Mouse (Mus musculus) intestine, embryonic 15.5 days (tissue): ENCODE measurements around the gene Kank3. TPM values are rescaled to one million over a fixed set of nuclear protein-coding genes. Genes with fewer than 3 reads are reported as not detected.
A peak's percentile ranks its signal among the peaks of the same experiment; 100 is the strongest.

ENCODE experiments used
- ATAC-seq: fragments of 200-750 bp; cut with Nextera tagmentation; 2 replicates; pipeline ENCODE4 v1.8.0; 2017; ENCODE audit warnings: moderate TSS enrichment, moderate library complexity
- H3K27ac ChIP-seq: fragments of 300-500 bp; sonication (generic); 2 replicates; pipeline ENCODE4 v1.5.1; 2015; ENCODE audit warnings: mild to moderate bottlenecking, inconsistent platforms
- H3K27me3 ChIP-seq: fragments of 300-500 bp; sonication (generic); replicated peaks from 2 replicates; pipeline ENCODE4 v1.6.1; 2015; ENCODE audit warnings: inconsistent platforms
- H3K36me3 ChIP-seq: fragments of 300-500 bp; sonication (generic); 2 replicates; pipeline ENCODE4 v1.6.1; 2015; ENCODE audit warnings: inconsistent platforms
- H3K4me1 ChIP-seq: fragments of 300-500 bp; sonication (generic); replicated peaks from 2 replicates; pipeline ENCODE4 v1.6.1; 2015; ENCODE audit warnings: inconsistent platforms
- H3K4me2 ChIP-seq: fragments of 300-500 bp; sonication (generic); replicated peaks from 2 replicates; pipeline ENCODE4 v1.6.1; 2015; ENCODE audit warnings: mild to moderate bottlenecking, inconsistent platforms
- H3K4me3 ChIP-seq: fragments of 300-500 bp; sonication (generic); replicated peaks from 2 replicates; pipeline ENCODE4 v1.5.1; 2015; ENCODE audit warnings: inconsistent platforms
- H3K9ac ChIP-seq: fragments of 300-500 bp; sonication (generic); 2 replicates; pipeline ENCODE4 v1.6.1; 2015; ENCODE audit warnings: inconsistent platforms
- H3K9me3 ChIP-seq: fragments of 300-500 bp; sonication (generic); 2 replicates; pipeline ENCODE4 v1.6.1; 2016; ENCODE audit warnings: inconsistent platforms
- WGBS: fragments of 180-500 bp; shearing (Covaris S2); methylation state at CpG from one replicate; pipeline ENCODE4 v1.1.7; 2015; 5-methylcytosine and 5-hydroxymethylcytosine counted together
- polyA plus RNA-seq: library from polyadenylated mRNA; unstranded; fragments of >200 nt; fragmentation: Nextera tagmentation; extraction: Ambion mirVana; gene quantifications from 2 replicates; pipeline ENCODE4 v1.2.1, GENCODE M21; 2015

The Kank3 gene
- polyA plus RNA-seq, 1 experiment from 2014 or later: 23.0 TPM

GRCm38 (mm10) chr17:33826850-33827249 is 16.5 kb downstream of the Kank3 start:
- H3K4me1 ChIP-seq: peaks cover 18% of the 10 kb centered on the region; the same call in 1 of the 2 replicates
- H3K9ac ChIP-seq: no peak overlapping the region
- H3K27ac ChIP-seq: no peak overlapping the region
- H3K36me3 ChIP-seq: peaks cover 25% of the 10 kb centered on the region
- WGBS: 0% methylated on average over 3 of the region's 3 CpGs
- no peaks in the 10 kb centered on the region for H3K27me3 ChIP-seq
- H3K9me3 ChIP-seq: no peaks in the 10 kb centered on the region
- H3K4me2 ChIP-seq: no peak overlapping the region
- H3K4me3 ChIP-seq: no peak overlapping the region
- ATAC-seq: no peak

- no peak overlapping the region for H3K27ac ChIP-seq
- H3K4me1 ChIP-seq: peaks cover 8% of the 10 kb centered on the region; the same call in 1 of the 2 replicates
- ATAC-seq: peak; percentile 46; the same call in 1 of the 2 replicates
Measured at GRCm38 (mm10) chr17:33828892-33829291, 18.6 kb downstream of the Kank3 start.

GRCm38 (mm10) chr17:33829561-33829960 is 19.2 kb downstream of the Kank3 start:
- peaks cover 24% of the 10 kb centered on the region for H3K36me3 ChIP-seq
- 91% methylated on average over 10 of the region's 10 CpGs for WGBS
- no peak overlapping the region for H3K27ac ChIP-seq
- peaks cover 8% of the 10 kb centered on the region; the same call in 1 of the 2 replicates for H3K4me1 ChIP-seq
- H3K9me3 ChIP-seq: no peaks in the 10 kb centered on the region
- H3K9ac ChIP-seq: no peak overlapping the region
- H3K4me2 ChIP-seq: no peak overlapping the region
- H3K4me3 ChIP-seq: no peak overlapping the region
- no peak for ATAC-seq
- H3K27me3 ChIP-seq: no peaks in the 10 kb centered on the region

More at GRCm38 (mm10) chr17:33828892-33829291, 18.6 kb downstream of the Kank3 start:
- H3K9ac ChIP-seq: no peak overlapping the region
- 52% methylated on average over 2 of the region's 2 CpGs for WGBS
- H3K4me2 ChIP-seq: no peak overlapping the region
- no peaks in the 10 kb centered on the region for H3K9me3 ChIP-seq
- H3K27me3 ChIP-seq: no peaks in the 10 kb centered on the region
- H3K4me3 ChIP-seq: no peak overlapping the region
- peaks cover 23% of the 10 kb centered on the region for H3K36me3 ChIP-seq

GRCm38 (mm10) chr17:33842966-33843795 is 32.9 kb downstream of the Kank3 start, which contains the start of gene Cd320:
Cd320 (plus strand) TSS chr17:33843091.
- Histone ChIP-seq H3K9ac (peak within 1 kb of the TSS; percentile 67), H3K36me3 (peaks cover 7% of the 10 kb centered on the region; the same call in 1 of the 2 replicates), H3K4me3 (peak within 1 kb of the TSS; percentile 78), H3K4me2 (peak within 1 kb of the TSS; percentile 89), H3K27ac (0 out of 2 replicates have a peak within 1 kb of the TSS, but pooled peaks have one; percentile 27), H3K4me1 (peaks cover 5% of the 10 kb centered on the region; the same call in 1 of the 2 replicates), H3K9me3 (no peaks in the 10 kb centered on the region), H3K27me3 (no peaks in the 10 kb centered on the region)
- ATAC-seq: peak; percentile 96
- under 1% methylated on average over 45 of the region's 45 CpGs for WGBS

- H3K4me1 ChIP-seq: peaks cover 5% of the 10 kb centered on the region; the same call in 1 of the 2 replicates
- H3K27ac ChIP-seq: no peak overlapping the region
- 0 out of 2 replicates have a peak overlapping the region, but pooled peaks have one; percentile 89 for H3K4me2 ChIP-seq
- 0 out of 2 replicates have a peak, but pooled peaks cover 3% of the 10 kb centered on the region for H3K36me3 ChIP-seq
- H3K27me3 ChIP-seq: no peaks in the 10 kb centered on the region
- WGBS: 64% methylated on average over 1 of the region's 1 CpGs
- no peak overlapping the region for H3K9ac ChIP-seq
- ATAC-seq: no peak
- no peaks in the 10 kb centered on the region for H3K9me3 ChIP-seq
- H3K4me3 ChIP-seq: no peak overlapping the region
Measured at GRCm38 (mm10) chr17:33844196-33844595, 33.9 kb downstream of the Kank3 start.

- Histone ChIP-seq H3K27ac (no peak overlapping the region), H3K4me2 (no peak overlapping the region), H3K4me1 (peaks cover 5% of the 10 kb centered on the region; the same call in 1 of the 2 replicates), H3K9me3 (no peaks in the 10 kb centered on the region), H3K36me3 (0 out of 2 replicates have a peak, but pooled peaks cover 3% of the 10 kb centered on the region), H3K9ac (no peak overlapping the region), H3K27me3 (no peaks in the 10 kb centered on the region), H3K4me3 (no peak overlapping the region)
- 88% methylated on average over 8 of the region's 8 CpGs for WGBS
- no peak for ATAC-seq
Measured at GRCm38 (mm10) chr17:33848139-33848538, 37.8 kb downstream of the Kank3 start.

GRCm38 (mm10) chr17:33851331-33851730 is 41.0 kb downstream of the Kank3 start:
- H3K9ac ChIP-seq: no peak overlapping the region
- H3K4me3 ChIP-seq: no peak overlapping the region
- no peak for ATAC-seq
- H3K27ac ChIP-seq: no peak overlapping the region
- 25% methylated on average over 1 of the region's 1 CpGs for WGBS
- H3K36me3 ChIP-seq: 0 out of 2 replicates have a peak, but pooled peaks cover 3% of the 10 kb centered on the region
- H3K27me3 ChIP-seq: no peaks in the 10 kb centered on the region
- H3K4me1 ChIP-seq: no peaks in the 10 kb centered on the region
- H3K9me3 ChIP-seq: no peaks in the 10 kb centered on the region
- H3K4me2 ChIP-seq: no peak overlapping the region

GRCm38 (mm10) chr17:33857816-33858215 is 47.5 kb downstream of the Kank3 start:
- no peaks in the 10 kb centered on the region; the same call in 1 of the 2 replicates for H3K9me3 ChIP-seq
- 85% methylated on average over 4 of the region's 4 CpGs for WGBS
- no peak overlapping the region for H3K27ac ChIP-seq
- H3K4me2 ChIP-seq: no peak overlapping the region
- H3K36me3 ChIP-seq: no peaks in the 10 kb centered on the region
- no peak for ATAC-seq
- H3K4me1 ChIP-seq: no peaks in the 10 kb centered on the region
- no peak overlapping the region for H3K9ac ChIP-seq
- H3K27me3 ChIP-seq: no peaks in the 10 kb centered on the region
- no peak overlapping the region for H3K4me3 ChIP-seq

GRCm38 (mm10) chr17:33865330-33866030 is 55.2 kb downstream of the Kank3 start:
- H3K27me3 ChIP-seq: no peaks in the 10 kb centered on the region
- ATAC-seq: no peak
- H3K4me2 ChIP-seq: no peak overlapping the region
- no peaks in the 10 kb centered on the region for H3K9me3 ChIP-seq
- WGBS: 45% methylated on average over 9 of the region's 9 CpGs
- no peaks in the 10 kb centered on the region for H3K4me1 ChIP-seq
- no peak overlapping the region for H3K27ac ChIP-seq
- no peak overlapping the region for H3K9ac ChIP-seq
- no peaks in the 10 kb centered on the region for H3K36me3 ChIP-seq
- no peak overlapping the region for H3K4me3 ChIP-seq

Other genes with a start within 250 kb of the Kank3 start
- gene Zfp414, start 181.4 kb upstream of the Kank3 start, polyA plus RNA-seq: 37.0 and 37.7 TPM in 2 replicates
- gene Pram1, start 172.5 kb upstream of the Kank3 start, polyA plus RNA-seq: 0.53 and 0.90 TPM in 2 replicates
- 276 and 325 TPM in 2 replicates for gene Hnrnpm, start 123.7 kb upstream of the Kank3 start, polyA plus RNA-seq
- gene March2, start 91.8 kb upstream of the Kank3 start, polyA plus RNA-seq: 49.4 and 52.7 TPM in 2 replicates
- 206 and 218 TPM in 2 replicates for gene Rab11b, start 50.0 kb upstream of the Kank3 start, polyA plus RNA-seq
- 20.7 and 23.4 TPM in 2 replicates for gene Angptl4, start 28.7 kb upstream of the Kank3 start, polyA plus RNA-seq
- gene Rps28, start 14.0 kb downstream of the Kank3 start, polyA plus RNA-seq: 1,025 and 1,054 TPM in 2 replicates
- gene Ndufa7, start 14.1 kb downstream of the Kank3 start, polyA plus RNA-seq: 492 and 540 TPM in 2 replicates
- 53.3 and 61.3 TPM in 2 replicates for gene Cd320, start 32.6 kb downstream of the Kank3 start, polyA plus RNA-seq
- not detected in 2 replicates for gene Gm7029, start 63.3 kb downstream of the Kank3 start, polyA plus RNA-seq
- gene Kifc1, start 80.1 kb downstream of the Kank3 start, polyA plus RNA-seq: 5.7 and 7.1 TPM in 2 replicates
- gene Platr17, start 94.6 kb downstream of the Kank3 start, polyA plus RNA-seq: 0.18 and 0.21 TPM in 2 replicates
- 37.5 and 39.1 TPM in 2 replicates for gene Daxx, start 98.9 kb downstream of the Kank3 start, polyA plus RNA-seq
- 35.6 and 39.3 TPM in 2 replicates for gene Tapbp, start 105.4 kb downstream of the Kank3 start, polyA plus RNA-seq
- 14.4 and 16.2 TPM in 2 replicates for gene Zbtb22, start 105.4 kb downstream of the Kank3 start, polyA plus RNA-seq
- gene Rgl2, start 119.0 kb downstream of the Kank3 start, polyA plus RNA-seq: 29.2 and 32.9 TPM in 2 replicates
- gene Pfdn6, start 129.8 kb downstream of the Kank3 start, polyA plus RNA-seq: 153 and 159 TPM in 2 replicates
- gene Wdr46, start 130.1 kb downstream of the Kank3 start, polyA plus RNA-seq: 37.1 and 38.5 TPM in 2 replicates
- gene B3galt4, start 141.0 kb downstream of the Kank3 start, polyA plus RNA-seq: 9.8 TPM in 2 replicates
- gene Vps52, start 145.3 kb downstream of the Kank3 start, polyA plus RNA-seq: 44.0 and 47.4 TPM in 2 replicates
- 1,812 and 1,948 TPM in 2 replicates for gene Rps18, start 145.5 kb downstream of the Kank3 start, polyA plus RNA-seq
- 190 and 264 TPM in 2 replicates for gene H2-K1, start 189.8 kb downstream of the Kank3 start, polyA plus RNA-seq
- 16.8 and 18.2 TPM in 2 replicates for gene Ring1, start 214.2 kb downstream of the Kank3 start, polyA plus RNA-seq
- 51.5 and 60.9 TPM in 2 replicates for gene H2-Ke6, start 217.5 kb downstream of the Kank3 start, polyA plus RNA-seq
- gene Slc39a7, start 221.2 kb downstream of the Kank3 start, polyA plus RNA-seq: 151 and 172 TPM in 2 replicates
- 41.8 and 45.0 TPM in 2 replicates for gene Rxrb, start 221.3 kb downstream of the Kank3 start, polyA plus RNA-seq
- 0.90 and 1.0 TPM in 2 replicates for gene Col11a2, start 228.9 kb downstream of the Kank3 start, polyA plus RNA-seq